Mouse (Mus musculus) mature B cell (primary cell): ENCODE measurements around the gene Vmn1r236.

Experiments
- in situ Hi-C: fragments of 300-500 bp; cut with MboI; formaldehyde crosslinking; loops from 2 replicates; pipeline ENCODE4 v1.14.3; 2019

Vmn1r236 gene

GRCm38 (mm10) chr17:21282642-21283041 lies at the start of gene Vmn1r236:
TSS of gene Vmn1r236 (plus strand) at chr17:21282942.
- in situ Hi-C loops, result no loop called here

GRCm38 (mm10) chr17:21256111-21256510 lies 26.6 kb upstream of the Vmn1r236 start, which contains the start of gene Vmn1r235:
TSS of gene Vmn1r235 (plus strand) at chr17:21256411.
- in situ Hi-C loops, result loop anchor here (25.0 kb wide), 1 partner anchor 156 kb away; the partner anchor contains the start of gene Zfp54

DNA sequence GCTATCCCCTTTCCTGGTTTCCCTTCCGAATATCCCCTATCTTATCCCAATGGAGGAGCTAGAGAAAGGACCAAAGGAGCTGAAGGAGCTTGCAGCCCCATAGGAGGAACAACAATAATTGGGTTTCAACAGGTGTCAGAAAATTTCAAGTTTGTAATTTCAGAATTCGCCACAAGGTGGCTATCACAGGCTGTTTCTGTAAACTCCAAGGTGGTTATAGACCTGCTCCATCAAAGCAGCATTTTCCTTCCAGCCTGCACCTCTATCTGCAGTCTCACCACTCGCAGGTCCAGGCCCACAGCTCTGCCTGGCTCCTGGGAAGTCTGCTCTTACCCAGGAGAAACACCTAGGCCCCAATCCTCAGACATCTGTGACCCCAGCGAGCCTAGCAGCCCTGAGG lies 10.6 kb upstream of the Vmn1r236 start:
- in situ Hi-C loops, result loop anchor here (10.0 to 25.0 kb wide), 2 partner anchors 140 to 243 kb away; partner anchors contain the start of gene Zfp54

- in situ Hi-C loops, result no loop called here
Observed at GRCm38 (mm10) chr17:21284395-21284794, 1.7 kb downstream of the Vmn1r236 start.

DNA sequence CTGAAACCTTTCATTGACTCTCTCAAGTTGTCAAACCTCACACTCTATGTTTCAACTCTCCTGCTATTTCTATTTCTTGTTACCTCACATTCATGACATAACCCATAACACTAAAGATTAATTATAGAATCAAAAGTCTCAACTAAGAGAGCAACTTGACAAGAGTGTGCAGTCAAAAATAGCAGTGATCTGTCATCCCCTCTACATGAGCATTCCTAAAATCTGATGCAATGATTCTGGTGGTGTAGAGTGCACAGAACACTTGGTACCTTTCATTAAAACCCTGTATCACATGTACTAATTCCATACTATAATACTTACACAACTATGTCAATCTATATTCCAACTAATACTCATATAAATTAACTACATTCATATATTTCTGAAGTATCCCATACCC lies 7.0 kb downstream of the Vmn1r236 start:
- in situ Hi-C loops, result no loop called here

- in situ Hi-C loops, result no loop called here
Observed at GRCm38 (mm10) chr17:21311565-21311964, 28.8 kb downstream of the Vmn1r236 start, which contains the start of gene Vmn1r237. TSS of gene Vmn1r237 (plus strand) at chr17:21311865.
